Mouse (Mus musculus): Measurements from ENCODE around the gene Mturn.

DNA sequence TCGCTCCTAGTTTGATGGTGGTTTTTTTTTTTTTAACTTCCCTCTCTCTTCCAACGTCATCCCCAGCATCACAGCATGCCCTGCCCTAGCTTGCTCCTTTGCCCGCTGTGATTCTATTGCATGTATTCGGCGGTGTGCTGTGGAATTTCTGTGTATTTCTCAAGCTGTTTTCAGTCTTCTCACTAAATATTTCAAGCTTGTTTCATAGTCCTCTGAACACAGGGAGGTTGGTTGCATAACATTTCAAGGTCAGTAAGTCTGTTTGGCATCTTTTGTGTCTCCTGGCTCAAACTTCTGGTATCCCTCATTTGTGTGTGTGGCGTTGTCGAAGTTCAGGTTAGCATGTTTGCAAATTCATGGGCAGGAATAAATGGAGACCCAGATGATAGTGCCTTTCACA lies 8.3 kb downstream of the Mturn start:
- TF ChIP-seq CTCF (IDR thresholded peaks at IDR 0.05; ENCODE audit: low read depth, low read length) (no peak), GATA1 (IDR thresholded peaks at IDR 0.05; ENCODE audit: borderline replicate concordance, low read length) (no peak), TAL1 (conservative IDR thresholded peaks at IDR 0.05; ENCODE audit: low read depth, low read length) (no peak), GATA2 (IDR thresholded peaks at IDR 0.05; ENCODE audit: borderline replicate concordance, low read depth, low read length) (no peak), POLR2AphosphoS5 (IDR thresholded peaks at IDR 0.05; ENCODE audit: insufficient replicate concordance, low read depth, low read length) (no peak)
